Mouse (Mus musculus): ENCODE results near the gene Cfap43.

Gene Cfap43

DNA sequence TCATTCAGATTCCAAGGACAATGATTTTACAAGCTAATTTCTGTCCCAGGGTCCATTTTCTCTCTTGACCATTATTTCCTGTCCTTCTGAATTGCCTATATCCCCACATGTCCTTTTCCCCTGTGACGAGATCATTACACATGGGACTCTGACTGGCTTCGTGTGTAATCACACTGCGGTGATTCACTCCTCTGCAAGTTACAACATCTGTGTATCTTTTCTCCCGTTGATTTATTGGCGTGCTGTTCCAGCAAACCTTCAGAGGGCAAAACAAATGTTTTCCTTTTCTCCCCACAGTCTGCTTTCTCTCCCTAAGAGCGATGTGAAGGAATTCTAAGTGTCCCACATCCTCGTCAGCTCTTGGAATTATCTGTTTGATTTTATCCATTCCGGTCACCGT, 219.3 kb downstream of the Cfap43 start:
- DNase-seq = no peak

DNA sequence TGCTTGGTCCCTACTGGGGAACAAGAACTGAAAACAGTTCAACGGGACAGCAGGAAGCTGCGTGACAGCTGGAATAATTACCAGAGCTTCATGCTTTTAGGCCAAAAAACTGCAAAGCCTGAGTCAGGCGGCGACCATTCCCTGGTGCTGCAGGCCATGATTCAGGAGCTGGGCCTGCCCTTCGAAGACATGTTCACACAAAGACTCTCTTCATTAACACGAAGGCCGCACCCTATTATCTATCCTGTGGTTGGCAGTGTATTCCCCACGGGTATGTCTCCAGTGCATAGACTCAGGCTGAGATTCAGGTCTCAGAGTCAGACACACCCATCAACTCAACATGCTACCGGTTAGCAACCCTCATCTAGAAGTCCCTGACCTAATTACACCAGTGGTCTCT, 220.8 kb downstream of the Cfap43 start:
- DNase-seq = no peak

DNA sequence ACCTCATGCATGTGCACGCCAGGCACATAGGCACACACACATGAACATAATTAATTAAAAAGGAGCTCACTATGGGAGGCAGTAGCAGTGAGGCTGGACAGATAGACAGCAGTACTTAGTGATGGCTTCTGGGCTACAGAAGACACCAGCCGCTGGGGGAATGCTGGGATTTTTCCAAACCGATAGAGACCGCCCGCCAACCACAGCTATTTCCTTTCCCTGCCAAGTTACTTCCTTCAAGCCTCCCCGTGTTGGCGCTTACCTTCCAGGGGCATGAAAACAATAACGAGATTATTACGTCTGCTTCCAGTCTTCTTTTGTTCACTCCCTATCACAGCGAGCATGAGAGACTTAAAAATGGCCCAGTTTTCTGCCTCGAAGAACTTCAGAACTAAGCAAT, 222.0 kb downstream of the Cfap43 start:
- no peak for DNase-seq

- no peak for DNase-seq
These were observed 222.7 kb downstream of the Cfap43 start for GRCm38 (mm10) chr19:47696411-47696810.

- DNase-seq = no peak
These were observed 223.4 kb downstream of the Cfap43 start for GRCm38 (mm10) chr19:47695725-47696124.

DNA sequence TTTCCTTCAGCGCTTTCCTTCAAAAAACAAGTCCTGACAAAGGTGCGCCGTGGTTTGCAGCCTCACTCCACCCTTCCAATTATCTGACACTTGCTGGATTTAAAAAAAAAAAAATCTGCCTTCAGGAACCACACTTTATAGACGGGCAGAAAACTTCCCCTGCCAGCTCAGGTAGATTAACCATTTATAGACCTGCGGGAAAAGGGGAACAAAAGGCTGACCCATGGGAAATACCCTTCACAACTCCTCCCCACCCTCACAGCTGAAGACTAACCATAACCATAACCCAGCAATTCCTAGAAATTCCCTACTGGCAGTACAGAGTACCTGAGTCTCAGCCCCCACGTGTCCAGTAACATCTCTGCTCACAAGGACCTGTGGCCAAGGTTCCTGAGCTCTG, 227.1 kb downstream of the Cfap43 start, which contains the start of gene Col17a1:
TSS of gene Col17a1 (minus strand) at position 101 of the 400 bp plus-strand sequence.
- DNase-seq = no peak

DNA sequence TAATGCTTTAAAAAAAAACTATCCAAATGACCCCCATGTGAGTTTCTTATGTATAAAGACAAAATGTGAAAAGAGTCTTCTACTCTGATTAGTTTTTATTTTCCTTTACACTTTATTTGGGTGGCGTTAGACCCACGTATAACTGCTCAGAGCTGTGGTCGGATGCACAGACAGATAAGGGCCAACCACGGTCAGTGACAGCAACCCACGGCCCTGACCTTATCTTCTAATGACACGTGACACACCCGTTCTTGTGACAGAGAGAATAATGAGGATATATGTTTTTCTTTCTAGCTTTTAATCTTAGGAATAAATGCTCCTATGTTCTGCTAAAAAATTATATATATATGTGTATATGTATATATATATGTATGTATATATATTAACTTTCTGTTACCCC, 229.5 kb downstream of the Cfap43 start:
- no peak for DNase-seq
